Mouse (Mus musculus) lung, adult 2 months (tissue): ENCODE measurements around the gene Nfkbie.

ENCODE experiments used
- CTCF ChIP-seq: fragments of 200-500 bp; IDR thresholded peaks from 2 replicates; pipeline ENCODE4 v1.5.1; 2011; ENCODE audit warnings: mild to moderate bottlenecking, low read length, control low read depth; ENCODE audit not compliant: insufficient read depth
- POLR2A ChIP-seq: fragments of 200-500 bp; IDR thresholded peaks from 2 replicates; pipeline ENCODE4 v1.6.1; 2011; ENCODE audit warnings: low read depth, mild to moderate bottlenecking, control low read depth, low read length, borderline replicate concordance; ENCODE audit errors: extremely low read depth

- TF ChIP-seq CTCF (no peak), POLR2A (no peak)
Observed at GRCm38 (mm10) chr17:45580958-45581477, 25.5 kb downstream of the Nfkbie start.
